Mouse (Mus musculus) left cerebral cortex, postnatal 36 days (tissue): ENCODE data around the gene Sys1. TPM values are rescaled to one million over a fixed set of nuclear protein-coding genes. Genes with fewer than 3 reads are reported as not detected.

Experiments
- DNase-seq, 2 experiments: peaks; one replicate each; pipeline ENCODE4 v3.0.0; 2021 to 2022; ENCODE audit warnings: low spot score in 2 of 2, mixed read lengths in 1 of 2
- intact Hi-C: fragments of 180-260 bp; cut with DNase I; formaldehyde crosslinking; loops from one replicate; pipeline ENCODE4 v1.15.1; 2025
- total RNA-seq, 2 experiments: library from RNA; stranded (reverse); gene quantifications; 2 replicates each; pipeline ENCODE4 v1.2.3; 2021

Sys1 gene
- total RNA-seq, 2 experiments from 2014 or later: 34.7 to 40.4 TPM

- intact Hi-C loops: loop anchor here (5.0 to 10.0 kb wide), 2 partner anchors 55 to 103 kb away; partner anchors contain the start of gene Gm20458
- DNase-seq: peak in 1 of 2 experiments; percentile 46
Measured at GRCm38 (mm10) chr2:164517485-164518221, 60.9 kb downstream of the Sys1 start.

GRCm38 (mm10) chr2:164518266-164519170 lies 61.8 kb downstream of the Sys1 start:
- intact Hi-C loops: loop anchor here (5.0 to 10.0 kb wide), 2 partner anchors 56 to 104 kb away; partner anchors contain the start of gene Gm20458
- no peak for DNase-seq

- DNase-seq: no peak
- intact Hi-C loops: loop anchor here (5.0 to 10.0 kb wide), 2 partner anchors 57 to 104 kb away; partner anchors contain the start of gene Gm20458
Measured at GRCm38 (mm10) chr2:164519171-164519526, 62.4 kb downstream of the Sys1 start.

GRCm38 (mm10) chr2:164520782-164521181 lies 64.0 kb downstream of the Sys1 start:
- DNase-seq: no peak
- intact Hi-C loops: no loop called here

- intact Hi-C loops: no loop called here
- no peak for DNase-seq
Measured at GRCm38 (mm10) chr2:164521841-164522240, 65.1 kb downstream of the Sys1 start.

- no peak for DNase-seq
- intact Hi-C loops: no loop called here
Measured at GRCm38 (mm10) chr2:164522280-164522679, 65.5 kb downstream of the Sys1 start.

GRCm38 (mm10) chr2:164523301-164523773 lies 66.6 kb downstream of the Sys1 start:
- DNase-seq: no peak
- intact Hi-C loops: no loop called here

- intact Hi-C loops: no loop called here
- no peak for DNase-seq
Measured at GRCm38 (mm10) chr2:164528557-164528956, 71.8 kb downstream of the Sys1 start.

Other genes starting within 250 kb of the Sys1 start
- not detected for gene Wfdc15b, start 235.3 kb upstream of the Sys1 start, total RNA-seq
- not detected for gene Svs2, start 218.5 kb upstream of the Sys1 start, total RNA-seq
- not detected for gene Svs3b, start 200.3 kb upstream of the Sys1 start, total RNA-seq
- gene Svs4, start 178.5 kb upstream of the Sys1 start, total RNA-seq: not detected
- not detected for gene Svs3a, start 167.7 kb upstream of the Sys1 start, total RNA-seq
- gene Svs6, start 140.2 kb upstream of the Sys1 start, total RNA-seq: not detected
- not detected for gene Svs5, start 124.2 kb upstream of the Sys1 start, total RNA-seq
- gene Slpi, start 67.9 kb upstream of the Sys1 start, total RNA-seq: 1 to 10 TPM; 1.0 to 1.5 TPM
- gene Rbpjl, start 53.8 kb upstream of the Sys1 start, total RNA-seq: under 1 TPM; 0.30 to 0.34 TPM
- gene Matn4, start 51.8 kb upstream of the Sys1 start, total RNA-seq: 10 to 100 TPM; 11.4 to 13.0 TPM
- 10 to 100 TPM; 98.5 TPM for gene Sdc4, start 13.1 kb upstream of the Sys1 start, total RNA-seq
- 10 to 100 TPM in 1 of 2 experiments, 1 to 10 TPM in 1; 8.1 to 14.9 TPM for gene Gm20458, start 4.0 kb downstream of the Sys1 start, total RNA-seq
- gene Trp53tg5, start 16.8 kb downstream of the Sys1 start, total RNA-seq: not detected
- 100 to 1,000 TPM; 112 to 126 TPM for gene Dbndd2, start 29.1 kb downstream of the Sys1 start, total RNA-seq
- 10 to 100 TPM; 88.7 to 98.5 TPM for gene Pigt, start 40.6 kb downstream of the Sys1 start, total RNA-seq
- not detected for gene Wfdc2, start 105.4 kb downstream of the Sys1 start, total RNA-seq
- not detected for gene Spint3, start 116.5 kb downstream of the Sys1 start, total RNA-seq
- gene Wfdc6a, start 128.5 kb downstream of the Sys1 start, total RNA-seq: not detected
- gene Eppin, start 136.6 kb downstream of the Sys1 start, total RNA-seq: not detected
- gene Wfdc6b, start 156.6 kb downstream of the Sys1 start, total RNA-seq: not detected
- gene Wfdc8, start 156.7 kb downstream of the Sys1 start, total RNA-seq: not detected
- not detected for gene Wfdc16, start 181.8 kb downstream of the Sys1 start, total RNA-seq
- gene Wfdc10, start 199.1 kb downstream of the Sys1 start, total RNA-seq: not detected
- not detected for gene Wfdc9, start 199.6 kb downstream of the Sys1 start, total RNA-seq
- gene Wfdc11, start 217.1 kb downstream of the Sys1 start, total RNA-seq: not detected
- gene Wfdc13, start 228.1 kb downstream of the Sys1 start, total RNA-seq: not detected
- not detected for gene Spint4, start 241.5 kb downstream of the Sys1 start, total RNA-seq